Mouse (Mus musculus) erythroblast, embryonic 14.5 days (primary cell): ENCODE results near the gene Dbn1.

Experiments
- GATA1 ChIP-seq: IDR thresholded peaks from 2 replicates; pipeline ENCODE4 v1.6.1; 2012; ENCODE audit warnings: low read length, inconsistent platforms, mixed read lengths
- TAL1 ChIP-seq: IDR thresholded peaks from 3 replicates; pipeline ENCODE4 v1.6.1; 2012; ENCODE audit warnings: low read length, inconsistent platforms, mixed read lengths

- TF ChIP-seq GATA1 (no peak), TAL1 (no peak)
These were observed 37.4 kb downstream of the Dbn1 start for GRCm38 (mm10) chr13:55450511-55450980.
